Mouse (Mus musculus) intestine, postnatal 0 days (tissue): ENCODE results near the gene Bub1b. TPM values are rescaled to one million over a fixed set of nuclear protein-coding genes. Genes with fewer than 3 reads are reported as not detected.
A peak's percentile ranks its signal among the peaks of the same experiment; 100 is the strongest.

Experiments
- ATAC-seq: fragments of 200-750 bp; cut with Nextera tagmentation; 2 replicates; pipeline ENCODE4 v1.8.0; 2017; ENCODE audit warnings: mild to moderate bottlenecking, moderate TSS enrichment, moderate library complexity
- H3K27ac ChIP-seq: fragments of 300-500 bp; sonication (generic); 2 replicates; pipeline ENCODE4 v1.5.1; 2014; ENCODE audit warnings: mild to moderate bottlenecking, low read depth, low read length, moderate library complexity
- H3K27me3 ChIP-seq: fragments of 300-500 bp; sonication (generic); replicated peaks from 2 replicates; pipeline ENCODE4 v1.6.1; 2014; ENCODE audit warnings: low read length, mixed read lengths; ENCODE audit not compliant: control insufficient read depth, insufficient read depth
- H3K36me3 ChIP-seq: fragments of 300-500 bp; sonication (generic); 2 replicates; pipeline ENCODE4 v1.6.1; 2014; ENCODE audit warnings: mild to moderate bottlenecking, moderate library complexity; ENCODE audit not compliant: control insufficient read depth, insufficient read depth
- H3K4me1 ChIP-seq: fragments of 300-500 bp; sonication (generic); replicated peaks from 2 replicates; pipeline ENCODE4 v1.6.1; 2014; ENCODE audit warnings: antibody characterized with exemption, low read length, mixed read lengths; ENCODE audit not compliant: control insufficient read depth, insufficient read depth
- H3K4me2 ChIP-seq: fragments of 300-500 bp; sonication (generic); replicated peaks from 2 replicates; pipeline ENCODE4 v1.6.1; 2014; ENCODE audit warnings: low read depth, mild to moderate bottlenecking, moderate library complexity
- H3K4me3 ChIP-seq: fragments of 300-500 bp; sonication (generic); 2 replicates; pipeline ENCODE4 v1.5.1; 2014; ENCODE audit warnings: low read depth, low read length
- H3K9ac ChIP-seq: fragments of 300-500 bp; sonication (generic); 2 replicates; pipeline ENCODE4 v1.6.1; 2014; ENCODE audit warnings: mild to moderate bottlenecking, low read depth, low read length
- H3K9me3 ChIP-seq: fragments of 300-500 bp; sonication (generic); 2 replicates; pipeline ENCODE4 v1.6.1; 2016; ENCODE audit warnings: mixed run types; ENCODE audit not compliant: control insufficient read depth
- CTCF ChIP-seq: sonication (generic); IDR thresholded peaks from 2 replicates; pipeline ENCODE4 v1.5.1; 2016; ENCODE audit warnings: low read depth, mild to moderate bottlenecking, control low read depth, antibody characterized with exemption, moderate library complexity
- WGBS: fragments of 180-500 bp; shearing (Covaris S2); extraction: QIAGEN DNeasy Blood & Tissue Kit; methylation state at CpG from one replicate; pipeline ENCODE4 v1.1.7; 2014; 5-methylcytosine and 5-hydroxymethylcytosine counted together
- polyA plus RNA-seq: library from polyadenylated mRNA; unstranded; fragments of >200 nt; fragmentation: Nextera tagmentation; extraction: Ambion mirVana; gene quantifications from 2 replicates; pipeline ENCODE4 v1.2.1, GENCODE M21; 2015

The Bub1b gene
- polyA plus RNA-seq, 1 experiment from 2014 or later, result 9.9 TPM

DNA sequence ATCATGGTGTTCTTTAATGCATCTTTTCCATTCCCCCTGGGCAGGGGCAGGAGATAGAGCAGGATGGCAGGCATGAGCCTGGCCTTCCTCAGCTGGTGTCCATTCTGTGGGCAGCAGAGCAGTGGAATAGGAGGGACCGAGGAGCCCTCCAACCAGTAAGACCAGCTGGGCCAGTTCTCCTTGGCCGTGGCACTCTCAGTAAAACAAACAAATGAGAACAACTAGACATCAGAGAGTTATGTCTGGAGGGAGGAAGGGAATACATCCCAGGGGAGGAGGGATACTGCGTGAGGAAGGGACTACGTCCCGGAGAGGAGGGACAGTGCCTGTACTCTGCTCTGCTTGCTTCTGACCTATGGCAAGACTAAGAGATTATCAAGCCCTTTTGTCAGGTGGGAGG is 12.0 kb upstream of the Bub1b start:
- no peak overlapping the region for H3K4me3 ChIP-seq
- no peak overlapping the region for H3K9ac ChIP-seq
- no peaks in the 10 kb centered on the region for H3K9me3 ChIP-seq
- WGBS, result 11% methylated on average over 5 of the region's 5 CpGs
- H3K27ac ChIP-seq, result no peak overlapping the region
- no peaks in the 10 kb centered on the region for H3K27me3 ChIP-seq
- no peak overlapping the region for H3K4me2 ChIP-seq
- H3K4me1 ChIP-seq, result no peaks in the 10 kb centered on the region
- no peaks in the 10 kb centered on the region for H3K36me3 ChIP-seq
- no peak for TF ChIP-seq CTCF
- no peak for ATAC-seq

GRCm38 (mm10) chr2:118587686-118588085 is 10.3 kb upstream of the Bub1b start:
- WGBS, result 80% methylated on average over 3 of the region's 3 CpGs

DNA sequence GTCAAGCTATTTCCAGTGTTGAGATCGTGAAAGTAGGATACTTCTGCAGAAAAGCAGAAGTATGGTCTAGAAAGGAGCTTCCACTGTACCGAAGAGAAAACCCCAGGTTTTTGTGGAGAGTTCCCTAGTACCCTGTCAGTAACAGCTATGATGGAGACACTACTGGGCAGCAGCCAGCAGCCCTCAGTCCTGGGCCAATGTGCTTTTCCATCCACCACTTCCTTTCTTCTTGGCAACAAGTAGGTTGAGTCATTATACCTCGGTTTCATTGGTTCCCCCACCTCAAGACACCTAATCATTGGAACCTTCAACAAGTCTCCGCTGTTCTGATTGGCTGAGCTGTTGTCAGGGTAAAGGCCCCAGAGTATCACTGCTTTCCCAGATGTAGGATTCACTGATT is 6.9 kb upstream of the Bub1b start:
- TF ChIP-seq CTCF, result no peak
- Histone ChIP-seq H3K4me3 (no peak overlapping the region), H3K27me3 (no peaks in the 10 kb centered on the region), H3K9ac (no peak overlapping the region), H3K27ac (no peak overlapping the region), H3K4me1 (no peaks in the 10 kb centered on the region), H3K4me2 (no peak overlapping the region), H3K36me3 (no peaks in the 10 kb centered on the region), H3K9me3 (no peaks in the 10 kb centered on the region)
- 90% methylated on average over 4 of the region's 4 CpGs for WGBS
- ATAC-seq, result no peak

More at GRCm38 (mm10) chr2:118587686-118588085, 10.3 kb upstream of the Bub1b start:
- no peak for TF ChIP-seq CTCF
- Histone ChIP-seq H3K9me3 (no peaks in the 10 kb centered on the region), H3K27me3 (no peaks in the 10 kb centered on the region), H3K4me1 (no peaks in the 10 kb centered on the region), H3K4me3 (no peak overlapping the region), H3K4me2 (no peak overlapping the region), H3K27ac (no peak overlapping the region), H3K9ac (no peak overlapping the region), H3K36me3 (no peaks in the 10 kb centered on the region)
- ATAC-seq, result no peak

- Histone ChIP-seq H3K27me3 (no peaks in the 10 kb centered on the region), H3K27ac (no peak overlapping the region), H3K9me3 (no peaks in the 10 kb centered on the region), H3K4me2 (peak overlapping the region; percentile 87), H3K36me3 (peaks cover 4% of the 10 kb centered on the region; the same call in 1 of the 2 replicates), H3K9ac (no peak overlapping the region), H3K4me1 (peaks cover 3% of the 10 kb centered on the region; the same call in 1 of the 2 replicates), H3K4me3 (peak overlapping the region; percentile 84)
- WGBS, result 21% methylated on average over 5 of the region's 5 CpGs
- no peak for TF ChIP-seq CTCF
- no peak for ATAC-seq
These were observed 1.1 kb downstream of the Bub1b start for GRCm38 (mm10) chr2:118599087-118599486.

- no peak for ATAC-seq
- Histone ChIP-seq H3K9ac (no peak overlapping the region), H3K27me3 (no peaks in the 10 kb centered on the region), H3K9me3 (no peaks in the 10 kb centered on the region), H3K36me3 (peaks cover 11% of the 10 kb centered on the region; the same call in 1 of the 2 replicates), H3K27ac (no peak overlapping the region), H3K4me1 (peaks cover 3% of the 10 kb centered on the region; the same call in 1 of the 2 replicates), H3K4me2 (no peak overlapping the region), H3K4me3 (no peak overlapping the region)
- no peak for TF ChIP-seq CTCF
- 84% methylated on average over 18 of the region's 18 CpGs for WGBS
These were observed 3.7 kb downstream of the Bub1b start for GRCm38 (mm10) chr2:118601599-118602263.

GRCm38 (mm10) chr2:118604091-118604490 is 6.1 kb downstream of the Bub1b start:
- Histone ChIP-seq H3K27ac (no peak overlapping the region), H3K9me3 (no peaks in the 10 kb centered on the region), H3K36me3 (peaks cover 17% of the 10 kb centered on the region; the same call in 1 of the 2 replicates), H3K4me2 (no peak overlapping the region), H3K27me3 (no peaks in the 10 kb centered on the region), H3K9ac (no peak overlapping the region), H3K4me1 (no peaks in the 10 kb centered on the region), H3K4me3 (no peak overlapping the region)
- TF ChIP-seq CTCF, result no peak
- no peak for ATAC-seq
- 81% methylated on average over 6 of the region's 6 CpGs for WGBS
